Mouse (Mus musculus) hindbrain, postnatal 0 days (tissue): Measurements from ENCODE around the gene Plxna2. TPM values are rescaled to one million over a fixed set of nuclear protein-coding genes. Genes with fewer than 3 reads are reported as not detected.

Experiments used
- ATAC-seq: fragments of 200-750 bp; cut with Nextera tagmentation; 2 replicates; pipeline ENCODE4 v1.8.0; 2017; ENCODE audit warnings: mild to moderate bottlenecking, moderate TSS enrichment, moderate library complexity
- DNase-seq: peaks from one replicate; pipeline ENCODE4 v3.0.0-alpha.2; 2015; ENCODE audit warnings: low spot score
- H3K27ac ChIP-seq: fragments of 300-500 bp; sonication (generic); 2 replicates; pipeline ENCODE4 v1.5.1; 2014; ENCODE audit warnings: mild to moderate bottlenecking
- H3K27me3 ChIP-seq: fragments of 300-500 bp; sonication (generic); 2 replicates; pipeline ENCODE4 v1.6.1; 2014; ENCODE audit warnings: low read length, mixed read lengths; ENCODE audit not compliant: insufficient read depth
- H3K36me3 ChIP-seq: fragments of 300-500 bp; sonication (generic); 2 replicates; pipeline ENCODE4 v1.6.1; 2014; ENCODE audit warnings: low read length, mixed read lengths; ENCODE audit not compliant: insufficient read depth
- H3K4me1 ChIP-seq: fragments of 300-500 bp; sonication (generic); 2 replicates; pipeline ENCODE4 v1.6.1; 2014; ENCODE audit warnings: antibody characterized with exemption, low read length, mixed read lengths; ENCODE audit not compliant: insufficient read depth
- H3K4me2 ChIP-seq: fragments of 300-500 bp; sonication (generic); 2 replicates; pipeline ENCODE4 v1.6.1; 2014; ENCODE audit warnings: low read depth, mild to moderate bottlenecking, low read length, moderate library complexity, mixed read lengths
- H3K4me3 ChIP-seq: fragments of 300-500 bp; sonication (generic); 2 replicates; pipeline ENCODE4 v1.5.1; 2014; ENCODE audit warnings: low read length
- H3K9ac ChIP-seq: fragments of 300-500 bp; sonication (generic); replicated peaks from 2 replicates; pipeline ENCODE4 v1.6.1; 2014; ENCODE audit warnings: mild to moderate bottlenecking, low read length, moderate library complexity, mixed read lengths
- H3K9me3 ChIP-seq: fragments of 300-500 bp; sonication (generic); 2 replicates; pipeline ENCODE4 v1.6.1; 2016; ENCODE audit warnings: low read length, mixed read lengths
- CTCF ChIP-seq: IDR thresholded peaks from 2 replicates; pipeline ENCODE4 v1.5.1; 2016; ENCODE audit warnings: antibody characterized with exemption, control low read depth, low read depth
- WGBS: fragments of 180-500 bp; shearing (Covaris S2); extraction: QIAGEN DNeasy Blood & Tissue Kit; methylation state at CpG from one replicate; pipeline ENCODE4 v1.1.7; 2014; 5-methylcytosine and 5-hydroxymethylcytosine counted together
- polyA plus RNA-seq: library from polyadenylated mRNA; unstranded; fragments of >200 nt; fragmentation: Nextera tagmentation; extraction: Ambion mirVana; gene quantifications from 2 replicates; pipeline ENCODE4 v1.2.1, GENCODE M21; 2015
- total RNA-seq: library from RNA; depleted of rRNA; stranded (reverse); fragments of >200 nt; gene quantifications from 2 replicates; pipeline ENCODE4 v1.2.3, GENCODE M21; 2014

Gene Plxna2
- total and polyA plus RNA-seq, 2 experiments from 2014 or later, result 11.7 to 48.2 TPM

GRCm38 (mm10) chr1:194630498-194631056 lies 12.6 kb downstream of the Plxna2 start:
- DNase-seq (no peak), ATAC-seq (0 out of 2 replicates have a peak, but pooled peaks have one; percentile 44)
- Histone ChIP-seq H3K27me3 (no peaks in the 10 kb centered on the region), H3K4me2 (no peak overlapping the region), H3K9ac (no peak overlapping the region), H3K36me3 (no peaks in the 10 kb centered on the region), H3K9me3 (no peaks in the 10 kb centered on the region), H3K4me3 (no peak overlapping the region), H3K4me1 (peaks cover 31% of the 10 kb centered on the region), H3K27ac (no peak overlapping the region)
- TF ChIP-seq CTCF, result no peak
- WGBS, result 26% methylated on average over 1 of the region's 1 CpGs

- H3K9ac ChIP-seq, result no peak overlapping the region
- ATAC-seq (no peak), DNase-seq (no peak)
- no peaks in the 10 kb centered on the region for H3K9me3 ChIP-seq
- H3K4me3 ChIP-seq, result no peak overlapping the region
- no peaks in the 10 kb centered on the region for H3K36me3 ChIP-seq
- peaks cover 21% of the 10 kb centered on the region for H3K4me1 ChIP-seq
- H3K4me2 ChIP-seq, result no peak overlapping the region
- H3K27ac ChIP-seq, result no peak overlapping the region
- no peaks in the 10 kb centered on the region for H3K27me3 ChIP-seq
- no peak for TF ChIP-seq CTCF
- WGBS, result 28% methylated on average over 1 of the region's 1 CpGs
Observed at GRCm38 (mm10) chr1:194631574-194631973, 13.6 kb downstream of the Plxna2 start.

- no peak for ATAC-seq
- WGBS, result 86% methylated on average over 1 of the region's 1 CpGs
- H3K4me1 ChIP-seq, result peaks cover 22% of the 10 kb centered on the region
- H3K27ac ChIP-seq, result no peak overlapping the region
- no peak overlapping the region for H3K4me2 ChIP-seq
- no peaks in the 10 kb centered on the region for H3K36me3 ChIP-seq
- no peaks in the 10 kb centered on the region for H3K27me3 ChIP-seq
- no peak for TF ChIP-seq CTCF
- DNase-seq, result no peak
- H3K9me3 ChIP-seq, result no peaks in the 10 kb centered on the region
- no peak overlapping the region for H3K9ac ChIP-seq
- H3K4me3 ChIP-seq, result no peak overlapping the region
Observed at GRCm38 (mm10) chr1:194632029-194632428, 14.0 kb downstream of the Plxna2 start.

DNA sequence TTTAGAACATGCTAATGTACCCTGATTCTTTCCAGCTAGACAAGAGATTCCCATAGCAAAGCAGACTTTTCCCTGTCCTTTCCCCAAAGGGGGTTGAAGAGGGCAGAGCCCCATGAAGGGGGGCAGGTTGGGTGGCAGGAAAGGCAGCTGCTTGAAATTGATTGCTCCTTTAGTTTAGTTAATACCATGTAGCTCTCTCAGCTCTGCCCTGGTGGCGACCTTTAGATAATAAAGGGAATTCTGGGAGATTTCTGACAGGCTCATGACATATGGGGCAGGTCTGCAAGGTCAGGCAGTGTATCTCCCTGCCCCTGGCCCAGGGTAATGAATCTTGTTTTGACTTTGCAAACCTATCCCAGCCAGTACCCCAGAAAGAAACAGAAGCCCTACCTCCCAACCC lies 17.4 kb downstream of the Plxna2 start:
- no peak overlapping the region for H3K4me3 ChIP-seq
- H3K4me2 ChIP-seq, result no peak overlapping the region
- no peak for DNase-seq
- H3K36me3 ChIP-seq, result no peaks in the 10 kb centered on the region
- H3K27ac ChIP-seq, result no peak overlapping the region
- H3K9me3 ChIP-seq, result no peaks in the 10 kb centered on the region
- peaks cover 16% of the 10 kb centered on the region for H3K4me1 ChIP-seq
- TF ChIP-seq CTCF, result no peak
- WGBS, result 52% methylated on average over 1 of the region's 1 CpGs
- no peak overlapping the region for H3K9ac ChIP-seq
- H3K27me3 ChIP-seq, result no peaks in the 10 kb centered on the region
- ATAC-seq, result no peak

- H3K4me2 ChIP-seq, result no peak overlapping the region
- H3K4me3 ChIP-seq, result no peak overlapping the region
- ATAC-seq (no peak), DNase-seq (no peak)
- no peaks in the 10 kb centered on the region for H3K9me3 ChIP-seq
- 56% methylated on average over 3 of the region's 3 CpGs for WGBS
- TF ChIP-seq CTCF, result no peak
- H3K4me1 ChIP-seq, result peaks cover 12% of the 10 kb centered on the region
- no peaks in the 10 kb centered on the region for H3K27me3 ChIP-seq
- no peak overlapping the region for H3K9ac ChIP-seq
- no peak overlapping the region for H3K27ac ChIP-seq
- H3K36me3 ChIP-seq, result no peaks in the 10 kb centered on the region
Observed at GRCm38 (mm10) chr1:194635942-194636341, 17.9 kb downstream of the Plxna2 start.

DNA sequence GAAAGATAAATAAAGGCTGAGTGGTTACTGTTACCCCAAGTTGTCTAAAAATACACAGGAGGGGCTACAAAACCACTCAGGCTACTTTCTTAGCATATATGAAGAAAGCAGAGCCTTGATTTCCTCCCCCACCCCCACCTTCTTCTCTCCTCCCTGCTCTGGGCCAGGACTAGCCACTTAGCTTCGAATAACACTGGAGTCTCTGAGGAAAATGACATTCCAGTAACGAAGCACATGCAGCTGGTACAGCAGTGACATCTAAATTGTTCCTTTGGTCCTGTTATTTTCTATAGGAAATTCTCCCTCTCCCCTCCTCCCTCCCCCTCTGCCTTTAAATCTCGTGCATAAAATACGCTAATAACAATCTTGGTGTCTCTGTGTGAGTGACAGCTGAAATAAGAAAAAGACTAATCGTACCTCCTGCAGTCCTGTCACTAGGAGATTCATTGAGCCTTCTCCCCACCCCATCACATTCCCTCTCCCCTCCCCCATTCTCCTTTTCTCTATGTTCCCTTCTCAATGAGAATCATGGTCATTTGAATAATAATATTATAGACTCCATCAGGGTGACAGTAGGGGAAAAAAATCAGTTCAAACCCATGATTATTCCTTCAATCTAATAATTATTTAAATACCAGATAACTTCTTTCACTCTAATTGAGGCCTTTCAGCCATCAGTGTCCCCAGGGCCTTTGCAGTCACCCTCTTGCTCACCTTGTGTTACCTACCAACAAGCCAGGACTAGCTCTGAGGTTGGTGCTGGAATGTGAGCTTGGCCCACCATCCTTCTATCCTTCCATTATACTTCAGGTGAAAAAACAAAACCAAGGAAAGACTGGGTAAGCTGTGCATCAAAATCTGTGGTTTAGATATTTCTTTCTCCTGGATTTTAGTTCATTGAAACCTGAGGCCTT lies 19.6 kb downstream of the Plxna2 start:
- Histone ChIP-seq H3K9me3 (no peaks in the 10 kb centered on the region), H3K4me2 (no peak overlapping the region), H3K27ac (no peak overlapping the region), H3K9ac (no peak overlapping the region), H3K4me3 (no peak overlapping the region), H3K27me3 (no peaks in the 10 kb centered on the region), H3K4me1 (peaks cover 4% of the 10 kb centered on the region; the same call in 1 of the 2 replicates), H3K36me3 (no peaks in the 10 kb centered on the region)
- TF ChIP-seq CTCF, result no peak
- DNase-seq (no peak), ATAC-seq (no peak)
- WGBS, result 17% methylated on average over 5 of the region's 5 CpGs
